Mouse (Mus musculus) bone marrow, adult 2 months (tissue): Measurements from ENCODE around the gene Asgr2. TPM values are rescaled to one million over a fixed set of nuclear protein-coding genes. Genes with fewer than 3 reads are reported as not detected.

Experiments used
- H3K27ac ChIP-seq: fragments of 200-500 bp; 2 replicates; pipeline ENCODE4 v1.5.1; 2012; ENCODE audit warnings: low read depth, mild to moderate bottlenecking, control low read depth, inconsistent platforms, low read length; ENCODE audit not compliant: control insufficient read depth, poor library complexity, insufficient read depth
- H3K4me1 ChIP-seq: fragments of 200-500 bp; 2 replicates; pipeline ENCODE4 v1.6.1; 2011; ENCODE audit warnings: low read length; ENCODE audit not compliant: control insufficient read depth, insufficient read depth
- H3K4me3 ChIP-seq: fragments of 200-500 bp; replicated peaks from 2 replicates; pipeline ENCODE3; 2011; ENCODE audit warnings: mild to moderate bottlenecking, low read depth, low read length, control low read depth; ENCODE audit not compliant: control insufficient read depth
- CTCF ChIP-seq: fragments of 200-500 bp; IDR thresholded peaks from 2 replicates; pipeline ENCODE4 v1.5.1; 2011; ENCODE audit warnings: low read length, control low read depth; ENCODE audit not compliant: control insufficient read depth, insufficient read depth
- POLR2A ChIP-seq: fragments of 200-500 bp; IDR thresholded peaks from 2 replicates; pipeline ENCODE4 v1.6.1; 2011; ENCODE audit warnings: low read depth, mild to moderate bottlenecking, control low read depth, low read length, borderline replicate concordance; ENCODE audit not compliant: control insufficient read depth
- WGBS: fragments of 180-500 bp; shearing (Covaris S2); methylation state at CpG from one replicate; pipeline ENCODE4 v1.1.7; 2018; 5-methylcytosine and 5-hydroxymethylcytosine counted together
- polyA plus RNA-seq: library from polyadenylated mRNA; stranded (reverse); fragments of >200 nt; gene quantifications from 2 replicates; pipeline ENCODE4 v1.2.4, GENCODE M21; 2011; ENCODE audit warnings: low replicate concordance; ENCODE audit not compliant: missing spikeins, insufficient read depth, insufficient read length

The Asgr2 gene
- polyA plus RNA-seq, 1 experiment, result 5.1 TPM

DNA sequence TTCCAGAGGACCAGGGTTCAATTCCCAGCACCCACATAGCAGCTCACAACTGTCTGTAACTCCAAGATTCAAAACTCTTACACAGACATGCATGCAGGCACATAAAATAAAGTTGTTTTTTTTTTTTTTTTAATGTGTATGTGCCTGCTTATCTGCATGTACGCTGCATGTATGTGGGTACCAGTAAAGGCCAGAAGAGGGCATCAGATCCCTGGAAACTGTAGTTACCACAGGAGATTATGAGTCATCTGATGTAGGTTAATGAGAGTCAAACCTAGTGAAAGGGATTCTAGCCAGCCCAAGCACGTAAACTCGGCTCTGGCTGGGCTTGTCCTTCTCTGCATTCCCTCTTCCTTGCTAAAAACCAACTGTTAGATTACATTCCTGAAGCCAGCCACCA is 58.6 kb downstream of the Asgr2 start:
- H3K27ac ChIP-seq, result no peak overlapping the region
- H3K4me1 ChIP-seq, result no peaks in the 10 kb centered on the region
- WGBS, result 71% methylated on average over 3 of the region's 3 CpGs
- no peak for TF ChIP-seq CTCF
- TF ChIP-seq POLR2A, result no peak
- no peak overlapping the region for H3K4me3 ChIP-seq

Other genes starting within 250 kb of the Asgr2 start
- 38.3 and 50.9 TPM in 2 replicates for gene Plscr3, start 246.3 kb upstream of the Asgr2 start, polyA plus RNA-seq
- 2.9 and 5.4 TPM in 2 replicates for gene Tnk1, start 233.9 kb upstream of the Asgr2 start, polyA plus RNA-seq
- not detected in 2 replicates for gene Tmem95, start 214.6 kb upstream of the Asgr2 start, polyA plus RNA-seq
- gene Kctd11, start 211.2 kb upstream of the Asgr2 start, polyA plus RNA-seq, result 1.8 and 3.6 TPM in 2 replicates
- gene Acap1, start 197.1 kb upstream of the Asgr2 start, polyA plus RNA-seq, result 63.5 and 179 TPM in 2 replicates
- 2.7 and 5.6 TPM in 2 replicates for gene 2810408A11Rik, start 191.7 kb upstream of the Asgr2 start, polyA plus RNA-seq
- 25.7 and 38.2 TPM in 2 replicates for gene Neurl4, start 191.6 kb upstream of the Asgr2 start, polyA plus RNA-seq
- 120 and 203 TPM in 2 replicates for gene Gps2, start 178.8 kb upstream of the Asgr2 start, polyA plus RNA-seq
- 378 and 387 TPM in 2 replicates for gene Eif5a, start 170.7 kb upstream of the Asgr2 start, polyA plus RNA-seq
- gene Ybx2, start 156.8 kb upstream of the Asgr2 start, polyA plus RNA-seq, result 1.2 and 1.5 TPM in 2 replicates
- gene Slc2a4, start 144.5 kb upstream of the Asgr2 start, polyA plus RNA-seq, result 24.5 and 32.2 TPM in 2 replicates
- not detected in 2 replicates for gene Cldn7, start 127.9 kb upstream of the Asgr2 start, polyA plus RNA-seq
- gene Ctdnep1, start 111.5 kb upstream of the Asgr2 start, polyA plus RNA-seq, result 42.5 and 60.6 TPM in 2 replicates
- gene Elp5, start 110.1 kb upstream of the Asgr2 start, polyA plus RNA-seq, result 27.2 and 50.6 TPM in 2 replicates
- gene Gabarap, start 101.5 kb upstream of the Asgr2 start, polyA plus RNA-seq, result 204 and 443 TPM in 2 replicates
- 26.8 and 72.4 TPM in 2 replicates for gene Phf23, start 96.9 kb upstream of the Asgr2 start, polyA plus RNA-seq
- gene Dvl2, start 92.0 kb upstream of the Asgr2 start, polyA plus RNA-seq, result 4.4 and 12.8 TPM in 2 replicates
- gene Acadvl, start 77.2 kb upstream of the Asgr2 start, polyA plus RNA-seq, result 26.3 and 28.9 TPM in 2 replicates
- 5.4 and 19.4 TPM in 2 replicates for gene Dlg4, start 75.7 kb upstream of the Asgr2 start, polyA plus RNA-seq
- 1.4 and 3.5 TPM in 2 replicates for gene Asgr1, start 38.6 kb upstream of the Asgr2 start, polyA plus RNA-seq
- 2.3 and 3.8 TPM in 2 replicates for gene Mgl2, start 37.7 kb downstream of the Asgr2 start, polyA plus RNA-seq
- gene Clec10a, start 63.6 kb downstream of the Asgr2 start, polyA plus RNA-seq, result 6.4 and 15.1 TPM in 2 replicates
- gene Slc16a11, start 120.1 kb downstream of the Asgr2 start, polyA plus RNA-seq, result 1.9 and 2.4 TPM in 2 replicates
- gene Slc16a13, start 128.4 kb downstream of the Asgr2 start, polyA plus RNA-seq, result 0.60 and 1.7 TPM in 2 replicates
- gene Bcl6b, start 137.2 kb downstream of the Asgr2 start, polyA plus RNA-seq, result 1.4 and 2.2 TPM in 2 replicates
- gene 0610010K14Rik, start 145.3 kb downstream of the Asgr2 start, polyA plus RNA-seq, result 67.2 and 107 TPM in 2 replicates
- 4.8 TPM in 1 of 2 replicates, not detected in the other for gene Gm21988, start 147.2 kb downstream of the Asgr2 start, polyA plus RNA-seq
- 116 and 167 TPM in 2 replicates for gene Rnasek, start 147.2 kb downstream of the Asgr2 start, polyA plus RNA-seq
- gene Alox12, start 162.7 kb downstream of the Asgr2 start, polyA plus RNA-seq, result 46.3 and 82.5 TPM in 2 replicates
- not detected in 2 replicates for gene Alox12e, start 230.0 kb downstream of the Asgr2 start, polyA plus RNA-seq